Mouse (Mus musculus): Measurements from ENCODE around the gene Acmsd. TPM values are rescaled to one million over a fixed set of nuclear protein-coding genes. Genes with fewer than 3 reads are reported as not detected.
A peak's percentile ranks its signal among the peaks of the same experiment; 100 is the strongest.
"Not testable (repeated sequence)": the region's sequence is repeated elsewhere in the genome, so short reads cannot be mapped to it uniquely, and the experiment has no call there.

Gene Acmsd
- not detected for total RNA-seq (2021)
- long read RNA-seq, experiment 1: 0 reads
- long read RNA-seq, experiment 2: 0 reads

DNA sequence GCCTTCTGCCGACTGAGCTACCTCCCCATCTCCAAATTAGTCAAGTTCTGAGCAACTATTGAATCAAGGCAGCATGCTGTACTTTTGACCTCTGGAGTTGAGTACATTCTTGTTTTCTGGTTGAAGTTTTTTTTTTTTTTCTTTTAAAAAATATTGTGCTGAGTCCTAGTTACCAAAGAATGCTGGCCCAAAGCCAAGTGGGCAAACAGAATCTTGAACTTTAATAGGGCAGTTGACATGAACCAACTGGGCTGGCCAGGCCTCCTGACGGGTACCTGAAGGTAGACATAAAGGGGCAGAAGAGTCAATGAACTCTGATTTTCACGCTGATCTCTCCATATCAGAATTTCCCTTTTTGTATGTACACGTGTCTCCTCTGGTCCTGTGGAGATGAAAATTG lies at the start of gene Acmsd:
TSS of gene Acmsd (plus strand) at position 318 of the 400 bp plus-strand sequence.
- DNase-seq: peak in 1 of 2 experiments; percentile 8

DNA sequence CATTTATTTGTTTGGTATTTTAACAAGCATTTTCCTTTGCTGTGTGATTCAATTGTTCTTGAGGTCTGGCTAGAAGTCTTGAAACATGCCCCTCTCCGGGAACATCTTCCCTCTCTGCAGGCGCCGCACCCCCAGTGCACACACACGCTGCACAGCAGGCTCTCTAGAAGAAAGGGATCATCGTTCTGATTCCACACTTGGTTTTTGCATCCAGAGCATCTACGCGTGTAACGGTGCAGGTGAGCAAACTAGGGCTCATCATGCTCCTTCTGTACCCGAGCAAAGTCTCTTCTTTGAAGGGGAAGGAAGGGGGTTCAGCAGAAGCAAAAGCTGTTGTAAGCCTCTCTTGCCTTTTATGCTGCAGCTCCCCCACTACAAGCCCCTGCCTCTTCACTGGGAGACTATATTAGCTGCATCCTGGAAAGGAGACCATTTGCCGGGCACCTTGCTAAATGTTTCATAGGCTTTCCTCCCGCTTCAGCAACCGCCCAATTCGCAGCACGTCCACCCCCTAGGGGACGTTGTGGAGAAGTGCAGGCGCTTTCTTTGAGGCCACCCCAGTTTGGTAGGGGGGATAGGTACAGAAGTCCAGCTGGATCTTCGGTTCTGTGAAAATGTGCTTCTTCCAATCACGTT lies 49.6 kb upstream of the Acmsd start, which contains the start of gene Tmem163:
TSS of gene Tmem163 (minus strand) at position 51 of the 636 bp plus-strand sequence.
- DNase-seq: peak; percentile 45 to 57

DNA sequence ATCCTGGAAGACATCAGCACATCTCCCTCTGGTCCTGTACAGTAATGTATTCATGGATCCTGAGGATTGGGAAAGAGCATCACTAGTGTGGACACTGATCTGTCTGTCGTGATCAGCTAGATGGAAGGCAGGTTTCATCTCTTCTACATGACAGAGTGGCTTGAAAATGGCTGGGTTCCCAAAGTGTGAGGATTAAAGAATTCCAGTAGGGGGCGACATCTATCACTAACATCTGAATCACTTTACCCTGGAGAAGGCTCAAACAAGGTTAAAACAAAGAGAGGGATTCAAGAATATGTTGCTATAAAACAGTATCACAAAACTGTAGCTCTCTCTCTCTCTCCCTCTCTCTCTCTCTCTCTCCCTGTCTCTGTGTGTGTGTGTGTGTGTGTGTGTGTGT lies 32.7 kb upstream of the Acmsd start:
- DNase-seq: no peak

DNA sequence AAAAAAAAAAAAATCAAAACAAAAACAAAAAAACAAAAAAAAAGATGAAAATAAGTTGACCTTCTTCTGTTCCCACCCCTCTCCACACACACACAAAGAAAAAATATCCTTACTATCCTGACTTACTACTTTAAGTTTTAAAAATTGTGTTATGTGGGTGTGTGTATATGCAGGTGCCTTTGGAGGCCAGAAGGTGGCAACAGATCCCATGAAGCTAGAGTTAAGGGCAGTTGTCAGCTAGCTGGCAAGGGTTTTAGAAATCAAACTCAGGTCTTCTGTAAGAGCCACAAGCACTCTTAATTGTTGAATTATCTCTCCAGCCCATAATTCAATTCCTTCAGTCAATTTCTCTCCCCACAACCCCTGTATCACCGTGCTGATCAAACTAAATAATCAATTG lies 27.0 kb upstream of the Acmsd start:
- no peak for DNase-seq

- DNase-seq: no peak
These were observed 22.9 kb upstream of the Acmsd start for GRCm38 (mm10) chr1:127706269-127706668.

DNA sequence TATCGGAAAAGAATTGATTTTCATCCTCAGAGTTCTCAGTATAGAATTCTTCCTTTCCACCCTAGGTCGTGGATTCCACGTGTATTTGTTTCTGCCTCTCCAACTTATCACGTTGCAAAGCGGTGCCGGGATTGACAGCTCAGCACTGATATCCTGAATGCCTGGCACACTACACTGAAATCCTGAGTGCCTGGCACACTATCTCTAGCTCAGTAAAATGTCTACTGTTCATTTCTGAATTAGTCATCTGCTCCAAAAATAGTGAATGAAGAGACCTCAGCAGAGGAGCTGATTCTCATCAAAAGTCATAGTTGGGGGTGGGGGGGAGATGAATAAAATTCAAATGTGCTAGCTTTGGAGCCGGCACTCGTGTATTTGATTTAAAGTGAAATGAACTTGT lies 12.8 kb upstream of the Acmsd start:
- DNase-seq: no peak

DNA sequence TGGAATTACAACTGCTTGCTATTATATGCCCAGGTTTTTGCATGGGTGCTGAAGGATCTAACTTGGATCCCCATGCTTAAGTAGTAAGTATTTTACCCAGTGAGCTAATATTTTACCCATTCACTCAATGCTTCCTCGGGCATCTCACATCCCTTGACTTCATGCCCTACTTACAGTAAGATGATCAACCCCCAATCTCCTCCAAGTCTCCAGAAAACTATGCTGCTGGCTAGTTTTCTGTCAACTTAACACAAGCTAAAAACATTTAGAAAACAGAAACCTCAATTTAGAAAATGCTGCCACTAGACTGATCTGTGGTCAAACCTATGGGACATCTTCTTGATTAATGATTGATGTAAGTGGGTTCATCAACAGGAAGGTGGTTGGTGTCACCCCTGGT lies 10.9 kb upstream of the Acmsd start:
- no peak for DNase-seq

- no peak for DNase-seq
These were observed 5.6 kb upstream of the Acmsd start for GRCm38 (mm10) chr1:127723596-127723995.

DNA sequence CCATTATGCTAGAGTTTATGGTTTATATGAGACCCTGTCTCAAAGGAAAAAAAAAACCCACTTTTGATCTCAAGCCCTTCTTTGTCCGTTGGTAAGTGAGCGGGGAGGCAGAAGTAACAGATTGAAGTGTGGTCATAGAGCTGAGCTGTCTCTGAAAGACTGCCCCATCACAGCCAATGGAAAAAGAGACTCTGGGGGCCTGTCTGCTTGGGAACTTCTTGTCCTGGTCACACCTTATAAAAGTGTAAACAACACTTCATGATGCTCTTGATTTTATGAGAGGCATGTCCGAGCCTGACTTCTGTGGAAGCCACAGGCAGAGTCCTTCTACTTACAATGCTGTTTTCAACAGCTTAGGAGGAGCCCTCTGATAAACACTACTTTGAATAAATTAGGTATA lies 1.9 kb downstream of the Acmsd start:
- no peak for DNase-seq

DNA sequence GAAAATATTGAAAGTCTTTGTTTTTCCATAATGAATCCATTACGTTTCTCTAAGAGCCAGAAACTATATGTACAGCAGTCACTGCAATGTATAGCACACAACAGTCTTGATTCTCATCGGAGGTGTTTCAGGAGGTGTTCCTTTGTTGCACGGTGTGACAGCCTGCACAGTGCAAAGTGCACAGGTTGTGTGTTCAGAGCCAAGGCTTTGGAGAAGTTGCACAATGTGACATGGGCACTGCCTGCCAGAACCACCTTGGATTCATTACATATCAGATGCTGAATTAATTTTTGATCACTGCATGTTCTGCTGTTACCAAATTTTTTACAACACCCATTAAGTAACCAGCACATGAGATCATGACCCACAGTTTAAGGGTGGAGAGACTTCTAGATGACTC lies 3.2 kb downstream of the Acmsd start:
- no peak for DNase-seq

- DNase-seq: no peak
These were observed 3.6 kb downstream of the Acmsd start for GRCm38 (mm10) chr1:127732841-127733240.

DNA sequence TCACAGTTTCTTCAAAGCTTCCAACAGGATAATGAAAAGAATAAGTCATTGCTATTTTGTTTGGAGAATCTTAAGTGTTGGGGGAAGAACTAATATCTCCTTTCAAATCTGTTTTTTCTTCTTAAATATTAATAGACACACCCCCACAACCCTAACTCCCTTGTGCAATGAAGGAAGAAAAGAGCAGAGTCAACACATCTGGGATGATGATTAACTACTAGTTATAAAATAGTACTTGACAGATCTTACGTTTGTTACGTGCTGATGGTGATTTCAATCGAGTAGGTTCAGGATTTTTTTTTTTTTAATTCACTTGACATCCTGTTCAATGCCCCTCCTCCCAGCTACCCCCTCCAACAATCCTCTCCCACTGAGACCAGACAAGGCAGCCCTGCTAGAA lies 6.1 kb downstream of the Acmsd start:
- DNase-seq: no peak

- no peak for DNase-seq
These were observed 21.3 kb downstream of the Acmsd start for GRCm38 (mm10) chr1:127750401-127751102.

GRCm38 (mm10) chr1:127755806-127756205 lies 26.6 kb downstream of the Acmsd start:
- no peak for DNase-seq

- DNase-seq: no peak
These were observed 27.3 kb downstream of the Acmsd start for GRCm38 (mm10) chr1:127756331-127757163.

GRCm38 (mm10) chr1:127757164-127757545 lies 27.9 kb downstream of the Acmsd start:
- DNase-seq: not testable (repeated sequence)

GRCm38 (mm10) chr1:127765468-127765867 lies 36.3 kb downstream of the Acmsd start:
- DNase-seq: no peak

DNA sequence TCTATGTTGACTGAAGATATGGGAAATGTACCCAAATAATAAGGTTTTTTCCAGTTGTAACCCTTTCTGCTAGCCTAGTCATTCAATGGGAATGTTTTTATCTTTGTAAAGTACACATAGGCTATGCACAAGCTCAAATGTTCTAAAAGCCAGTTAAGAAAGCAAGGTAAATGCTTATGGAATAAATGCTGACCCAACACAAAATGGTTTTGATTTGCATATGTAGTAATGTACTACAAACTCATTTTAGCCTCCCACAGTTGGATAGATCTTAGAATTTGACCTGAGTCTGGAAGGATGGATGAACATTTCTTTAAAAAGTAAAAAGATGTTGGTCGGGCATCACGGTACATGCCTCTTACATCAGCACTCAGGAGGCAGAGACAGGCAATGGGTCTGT lies 37.5 kb downstream of the Acmsd start:
- DNase-seq: no peak

DNA sequence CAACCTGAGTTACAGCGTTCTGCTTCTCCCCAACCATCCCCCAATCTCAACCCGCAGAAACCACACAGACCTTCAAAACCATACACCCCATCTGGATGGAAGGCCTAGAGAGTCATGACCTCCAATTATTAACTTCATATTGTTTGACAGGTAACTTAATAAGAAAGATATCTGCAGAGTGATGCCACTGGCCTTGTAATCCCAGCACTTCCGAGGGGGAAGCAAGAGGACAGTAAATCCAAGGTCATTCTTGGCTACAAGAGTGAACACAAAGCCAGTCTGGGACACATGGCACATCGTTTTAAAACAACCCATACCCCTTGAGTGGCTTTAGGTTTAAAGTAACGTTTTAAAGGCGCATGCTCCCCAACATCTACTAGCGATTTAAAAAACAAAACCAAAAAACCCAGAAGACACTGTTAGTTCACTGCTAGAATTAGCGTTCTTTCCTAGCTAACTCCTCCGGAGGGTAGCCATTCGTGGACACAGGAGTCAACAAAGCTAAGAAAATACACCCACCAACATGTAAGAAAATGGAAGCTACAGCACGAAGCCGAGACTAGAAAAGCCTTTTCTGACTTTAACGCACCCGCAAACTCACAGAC lies 44.1 kb downstream of the Acmsd start:
- DNase-seq: peak in 1 of 2 experiments; percentile 11

DNA sequence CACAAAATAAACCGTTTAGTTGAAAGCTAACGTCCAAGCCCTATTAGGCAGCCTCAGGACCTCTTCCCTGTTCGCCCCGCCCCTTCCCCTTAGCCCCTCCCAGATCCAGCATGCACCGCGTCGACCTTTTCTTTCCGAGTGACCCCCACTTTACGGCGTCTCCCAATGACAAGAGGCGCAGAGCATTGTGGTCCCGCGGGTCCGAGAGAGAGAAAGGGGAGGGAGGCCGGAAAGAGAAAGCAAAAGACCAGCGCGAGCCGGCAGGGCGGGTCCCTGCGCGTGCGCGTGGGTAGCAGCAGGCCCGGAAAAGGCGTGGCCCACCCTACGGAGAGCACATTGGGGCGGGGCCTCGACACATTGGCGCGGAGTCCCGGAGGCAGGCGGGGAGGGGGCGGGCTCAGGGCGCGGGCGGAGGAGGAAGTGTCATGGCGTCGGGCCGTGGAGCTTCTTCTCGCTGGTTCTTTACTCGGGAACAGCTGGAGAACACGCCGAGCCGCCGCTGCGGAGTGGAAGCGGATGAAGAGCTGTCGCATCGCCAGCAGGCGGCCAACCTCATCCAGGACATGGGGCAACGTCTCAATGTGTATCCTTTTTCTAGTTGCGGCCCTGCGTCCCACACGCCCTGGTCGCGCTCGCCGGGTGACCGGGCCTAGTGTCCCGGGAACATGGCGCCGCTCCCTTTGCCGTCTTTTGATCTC lies 44.7 kb downstream of the Acmsd start, which contains the start of gene Ccnt2:
TSS of gene Ccnt2 (plus strand) at position 362 of the 698 bp plus-strand sequence.
- peak; percentile 99 to 100 for DNase-seq

- DNase-seq: peak; percentile 71 to 79
These were observed 45.3 kb downstream of the Acmsd start for GRCm38 (mm10) chr1:127774501-127774880.

Measured in adrenal gland, postnatal 36 days (tissue).